Mouse (Mus musculus): Measurements from ENCODE around the gene Mdfic.
A peak's percentile ranks its signal among the peaks of the same experiment; 100 is the strongest.

The Mdfic gene

GRCm38 (mm10) chr6:15742591-15743149, 22.2 kb downstream of the Mdfic start:
- DNase-seq: no peak

GRCm38 (mm10) chr6:15743291-15743792, 22.9 kb downstream of the Mdfic start:
- no peak for DNase-seq

DNA sequence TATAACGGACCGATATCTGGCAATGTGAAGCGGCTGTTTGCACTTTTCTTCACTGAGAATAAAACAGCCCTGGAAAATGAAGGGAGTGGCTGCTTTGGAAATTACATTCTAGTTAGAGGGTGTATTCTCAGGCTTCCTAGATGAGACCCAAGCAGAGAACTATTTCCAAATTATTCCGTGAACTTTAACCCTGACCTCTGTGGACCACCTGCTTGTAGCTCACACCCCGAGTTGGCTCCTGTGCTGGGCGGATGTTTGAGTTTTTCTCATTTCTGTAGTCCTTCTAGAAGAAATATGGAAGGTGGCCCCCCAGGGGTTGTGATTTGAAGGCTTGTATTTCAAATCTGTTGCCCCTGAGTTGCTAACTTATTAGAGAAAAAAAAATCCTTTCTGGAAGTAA, 23.3 kb downstream of the Mdfic start:
- DNase-seq: no peak

DNA sequence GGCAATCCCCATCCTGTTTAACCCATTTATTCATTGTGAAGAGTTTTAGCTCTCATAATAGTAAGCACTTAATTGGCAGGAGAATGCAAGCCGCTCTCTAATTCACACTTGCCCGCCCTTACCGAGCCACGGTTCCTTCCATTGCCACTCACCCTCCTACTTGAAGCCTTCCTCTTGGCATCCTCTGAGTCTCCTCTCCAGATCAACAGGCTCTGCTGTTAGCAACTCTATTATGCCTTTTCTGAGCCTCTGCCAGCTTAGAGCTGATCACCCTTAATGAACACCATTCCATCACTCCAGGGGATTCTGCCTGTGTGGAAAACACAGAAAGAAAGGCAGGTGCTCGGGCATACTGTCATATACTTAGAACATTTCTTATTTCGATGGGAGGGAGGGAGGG, 24.9 kb downstream of the Mdfic start:
- no peak for DNase-seq

DNA sequence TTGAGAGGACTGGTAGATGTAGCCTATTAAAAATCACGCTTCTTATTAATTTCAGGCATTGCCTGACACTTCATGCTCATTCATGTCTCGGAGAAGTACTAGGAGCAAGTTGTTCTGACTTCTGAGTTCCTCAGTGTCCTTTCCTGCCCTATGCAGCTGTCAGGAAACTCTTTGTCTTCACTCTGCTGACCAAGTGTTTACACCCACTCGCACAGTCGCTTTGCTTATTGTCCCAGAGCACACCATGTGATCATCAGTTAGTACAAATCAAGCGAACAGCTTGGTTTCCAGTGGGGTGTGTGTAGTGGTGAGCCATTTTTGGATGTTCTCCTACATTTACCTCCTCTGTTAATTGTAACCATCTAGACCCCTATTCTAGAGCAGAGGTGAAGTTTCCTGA, 25.4 kb downstream of the Mdfic start:
- no peak for DNase-seq

DNA sequence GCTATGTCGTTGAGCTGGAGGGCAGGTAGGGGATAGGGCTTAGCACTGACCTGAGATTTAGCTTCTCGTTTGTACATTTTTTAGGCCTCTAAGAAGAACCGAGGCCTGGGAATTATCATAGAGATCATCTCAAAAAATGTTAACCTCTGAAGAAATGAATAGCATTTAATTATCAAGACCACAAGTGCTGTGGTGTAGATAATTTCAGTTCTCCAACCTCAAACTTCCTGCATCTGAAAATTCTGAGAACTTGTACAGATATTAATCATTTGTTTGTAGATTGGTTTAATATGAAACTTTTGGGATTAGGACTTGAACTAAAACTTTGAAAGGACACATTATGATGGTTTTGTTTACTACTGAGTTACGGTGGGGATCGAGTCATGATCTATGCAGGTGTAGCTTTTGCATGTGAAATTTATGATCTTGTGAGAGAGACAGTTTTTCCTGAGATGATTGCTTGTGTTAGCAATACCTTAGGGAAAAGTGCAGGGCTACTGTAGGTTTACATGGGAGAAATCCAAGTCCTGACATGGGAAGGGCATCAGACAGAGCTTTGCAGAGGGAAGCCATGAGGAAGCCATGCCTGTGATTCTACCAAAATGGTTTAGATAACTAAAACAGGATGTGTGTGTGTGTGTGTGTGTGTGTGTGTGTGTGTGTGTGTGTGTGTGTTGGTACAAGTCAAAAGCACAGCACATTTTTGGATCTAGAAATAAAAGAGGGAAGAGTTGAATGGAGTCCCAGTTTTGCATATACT, 27.1 kb downstream of the Mdfic start:
- no peak for DNase-seq

- DNase-seq: no peak
Measured at GRCm38 (mm10) chr6:15748236-15748635, 27.8 kb downstream of the Mdfic start.

DNA sequence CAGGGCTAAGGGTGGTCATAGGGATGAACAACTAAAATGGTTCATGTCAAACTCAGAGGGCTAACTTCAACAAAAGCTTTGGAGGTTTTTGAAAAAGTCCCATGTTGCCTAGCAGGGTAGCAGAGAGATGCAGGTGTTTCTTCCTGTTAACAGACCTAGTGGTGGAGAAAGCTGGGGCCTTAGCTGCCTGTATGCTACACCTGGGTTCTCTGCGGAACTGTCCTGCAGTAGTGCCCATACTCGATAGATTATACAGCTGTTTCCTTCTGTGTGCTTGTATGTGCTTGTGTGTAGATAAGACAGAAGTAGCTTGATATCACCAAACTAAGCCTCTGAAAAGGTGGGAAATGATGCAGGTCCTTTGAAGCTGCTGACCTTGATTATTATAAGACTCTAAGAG, 28.5 kb downstream of the Mdfic start:
- DNase-seq: peak in 1 of 2 experiments; percentile 42

DNA sequence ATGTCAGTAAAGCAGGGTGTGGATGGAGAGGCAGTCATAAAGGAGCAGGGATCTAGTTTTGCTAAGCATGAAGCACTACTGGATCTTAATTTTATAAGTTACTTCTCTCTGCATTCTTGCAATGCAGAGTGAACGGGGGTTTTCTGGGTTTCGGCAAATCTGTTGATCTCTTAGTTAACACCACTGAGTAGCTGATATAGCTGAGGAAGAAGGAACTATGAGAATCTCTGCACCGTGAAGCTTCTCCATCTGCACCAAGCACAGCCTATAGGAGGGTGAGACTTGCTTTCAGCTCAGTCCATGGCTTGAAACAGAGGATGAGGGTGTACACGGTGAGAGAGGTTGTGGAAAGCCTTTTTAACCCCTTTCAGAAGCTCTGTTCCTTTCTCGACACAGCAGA, 29.6 kb downstream of the Mdfic start:
- no peak for DNase-seq

DNA sequence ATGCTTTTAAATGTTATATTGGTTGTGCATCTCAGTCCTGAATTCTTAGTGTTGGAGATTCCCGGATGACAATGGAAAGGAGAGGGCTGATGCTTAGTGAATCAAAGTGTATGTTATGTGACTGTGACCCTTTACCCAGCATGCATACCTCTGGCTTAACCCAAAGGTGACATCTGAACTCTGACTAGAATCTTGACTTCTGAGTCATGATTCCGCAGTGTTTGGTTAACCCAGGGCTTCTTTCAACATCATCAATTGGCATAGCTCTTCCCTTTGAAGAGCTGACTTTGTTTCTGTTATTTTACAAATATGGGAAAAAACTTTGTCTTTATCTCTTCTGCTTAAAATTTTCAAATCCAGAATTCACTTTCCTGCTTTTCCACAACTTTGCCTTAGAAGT, 30.9 kb downstream of the Mdfic start:
- DNase-seq: no peak

DNA sequence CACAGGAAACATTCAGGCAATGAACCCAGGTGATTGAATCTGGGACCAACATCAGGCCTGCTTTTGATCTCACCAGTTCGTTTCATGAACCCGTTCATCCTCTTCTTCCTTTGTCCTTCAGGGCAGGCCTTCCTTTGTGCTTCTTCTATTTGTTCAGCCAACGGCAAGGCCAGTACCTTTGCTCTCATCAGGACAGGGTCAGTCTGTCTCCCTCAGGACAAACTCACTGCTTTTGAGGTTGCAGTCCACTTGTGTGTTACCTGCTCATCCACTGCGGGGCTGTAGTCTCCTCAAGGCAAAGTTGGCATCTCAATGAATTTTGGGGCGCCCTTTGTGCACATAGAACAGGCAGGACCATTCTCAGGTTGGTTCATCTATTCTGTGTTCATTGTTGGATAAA, 31.7 kb downstream of the Mdfic start:
- no peak for DNase-seq

DNA sequence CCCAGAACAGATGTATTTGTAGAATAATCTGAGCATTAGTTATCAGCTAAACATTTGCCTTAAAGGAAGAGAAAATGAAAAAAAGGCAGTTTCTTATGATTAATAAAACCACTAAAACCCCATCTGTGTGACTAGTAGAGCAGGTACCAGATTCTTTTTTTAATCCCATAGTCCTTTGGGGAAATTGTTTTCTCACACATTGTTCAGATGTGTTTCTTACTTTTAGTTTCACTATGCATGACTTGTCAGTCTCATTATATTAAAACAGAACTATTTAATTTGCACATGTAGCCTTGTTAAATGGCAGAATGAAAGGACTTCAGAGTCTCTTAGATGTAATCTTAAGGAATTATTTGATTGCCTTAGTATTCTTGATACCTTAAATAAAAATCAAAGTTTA, 32.7 kb downstream of the Mdfic start:
- no peak for DNase-seq

- no peak for DNase-seq
Measured at GRCm38 (mm10) chr6:15758394-15758793, 37.9 kb downstream of the Mdfic start.

DNA sequence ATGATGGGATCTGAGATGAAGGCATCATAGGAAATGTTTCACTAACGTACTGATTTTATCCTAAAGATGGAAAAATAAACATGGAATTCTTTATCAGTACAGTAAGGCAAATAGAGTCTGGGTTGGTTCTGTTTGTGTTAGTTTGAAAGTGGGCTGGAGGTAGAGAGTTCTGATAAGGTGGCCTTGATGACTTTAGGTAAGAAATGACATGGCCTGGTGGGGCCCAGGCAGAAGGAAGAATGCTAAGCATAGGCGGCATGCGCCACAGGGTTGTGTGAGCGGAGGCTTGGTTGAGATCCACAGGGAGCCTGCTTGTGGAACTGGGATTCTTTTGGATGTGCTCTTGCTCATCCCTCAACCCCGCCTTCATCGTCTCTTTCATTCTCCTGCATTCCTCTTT, 40.3 kb downstream of the Mdfic start:
- no peak for DNase-seq

- DNase-seq: no peak
Measured at GRCm38 (mm10) chr6:15764039-15764438, 43.6 kb downstream of the Mdfic start.

- no peak for DNase-seq
Measured at GRCm38 (mm10) chr6:15767460-15767859, 47.0 kb downstream of the Mdfic start.

DNA sequence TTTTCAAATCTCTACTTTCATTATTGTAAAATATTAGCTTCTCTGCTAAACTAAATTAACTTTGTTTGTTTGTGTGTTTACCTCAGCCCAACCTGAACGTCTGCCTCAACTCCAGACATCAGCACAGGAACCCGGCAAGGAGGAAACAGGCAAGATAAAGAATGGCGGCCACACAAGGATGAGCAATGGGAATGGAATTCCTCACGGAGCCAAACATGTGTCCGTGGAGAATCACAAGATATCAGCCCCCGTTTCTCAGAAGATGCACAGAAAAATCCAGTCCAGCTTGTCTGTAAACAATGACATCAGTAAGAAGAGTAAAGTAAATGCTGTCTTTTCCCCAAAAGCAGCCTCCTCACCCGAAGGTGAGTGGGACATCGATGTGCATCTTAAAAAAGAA, 49.7 kb downstream of the Mdfic start:
- no peak for DNase-seq

- no peak for DNase-seq
Measured at GRCm38 (mm10) chr6:15777070-15777469, 56.6 kb downstream of the Mdfic start.

- DNase-seq: no peak
Measured at GRCm38 (mm10) chr6:15780127-15780526, 59.7 kb downstream of the Mdfic start.

- DNase-seq: no peak
Measured at GRCm38 (mm10) chr6:15780688-15781087, 60.2 kb downstream of the Mdfic start.

- DNase-seq: peak; percentile 43 to 61
Measured at GRCm38 (mm10) chr6:15789523-15790500, 69.4 kb downstream of the Mdfic start.

- no peak for DNase-seq
Measured at GRCm38 (mm10) chr6:15792680-15793601, 72.5 kb downstream of the Mdfic start.
